Mouse (Mus musculus): ENCODE measurements at regions not wholly inside any gene's neighbourhood (a gene's known extent, or its start where the extent isn't known, plus 50 kb on each side); places are given as distances from the start of the nearest gene placed in this dataset.

DNA sequence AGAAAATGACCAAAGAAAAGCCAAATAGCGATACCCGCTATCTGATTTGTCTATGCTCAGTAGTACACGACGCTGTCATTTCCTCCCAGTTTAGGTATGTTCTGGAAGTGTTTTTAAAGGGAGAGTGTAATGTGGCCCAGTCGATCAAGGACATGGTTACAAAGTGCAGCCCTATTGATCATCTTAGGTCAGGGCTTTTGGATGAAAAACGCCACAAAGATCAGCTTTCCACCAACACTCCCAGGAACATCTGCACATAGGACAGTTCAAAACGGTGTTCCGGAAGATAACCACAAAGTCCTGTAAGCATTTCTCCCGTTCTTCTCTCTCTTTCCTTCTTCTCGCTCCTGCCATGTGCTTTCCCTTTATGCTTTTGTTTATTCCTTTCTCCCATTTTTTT lies 149.2 kb upstream of the Maf start:
- intact Hi-C loops (cut with DNase I), result no loop called here
- no peak for TF ChIP-seq CTCF (IDR thresholded peaks at IDR 0.05)
- DNase-seq (ENCODE audit: extremely low spot score in 1 of 2, low spot score in 2 of 2), result no peak

DNA sequence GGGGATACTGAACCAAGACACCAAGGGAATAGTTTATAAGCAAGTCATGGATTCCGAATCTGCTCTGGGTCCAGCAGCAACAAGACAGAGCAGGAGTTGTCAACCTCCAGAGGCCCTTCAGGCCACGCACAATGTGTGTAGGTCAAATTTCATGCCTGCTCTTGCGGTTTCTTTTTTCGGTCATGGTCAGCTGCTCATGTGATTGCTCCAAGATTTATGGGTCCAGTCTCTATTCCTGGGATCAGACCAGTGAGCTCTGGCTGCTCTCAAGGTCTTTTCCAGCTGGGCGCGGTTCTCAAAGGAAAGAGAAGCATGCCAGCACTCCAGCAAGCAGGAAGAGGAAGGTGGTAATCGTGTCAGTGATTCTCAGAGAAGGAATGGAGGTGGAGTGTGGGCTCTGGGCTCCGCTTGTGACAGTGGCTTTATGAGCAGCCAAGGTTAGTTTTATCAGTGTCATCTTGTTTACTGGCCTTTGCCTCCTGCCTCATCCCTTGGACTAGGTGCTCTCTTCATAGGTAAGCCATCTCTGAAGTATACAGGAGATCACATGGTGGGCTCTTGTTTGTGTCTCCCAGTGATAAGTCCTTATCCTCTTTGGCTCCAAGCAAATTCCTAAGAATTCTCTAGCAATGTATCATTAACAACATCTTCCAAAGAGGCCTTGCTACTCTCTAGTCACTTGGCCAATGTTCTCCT lies 148.5 kb upstream of the Maf start:
- Histone ChIP-seq H3K4me3 (no peak overlapping the region), H3K27ac (no peak overlapping the region)
- no peak for DNase-seq (ENCODE audit: extremely low spot score in 1 of 2, low spot score in 2 of 2)
- intact Hi-C loops (cut with DNase I), result no loop called here
- TF ChIP-seq CTCF (IDR thresholded peaks at IDR 0.05), result no peak

More for the DNA sequence above, 149.2 kb upstream of the Maf start:
- Histone ChIP-seq H3K27ac (no peak overlapping the region), H3K4me3 (no peak overlapping the region)

DNA sequence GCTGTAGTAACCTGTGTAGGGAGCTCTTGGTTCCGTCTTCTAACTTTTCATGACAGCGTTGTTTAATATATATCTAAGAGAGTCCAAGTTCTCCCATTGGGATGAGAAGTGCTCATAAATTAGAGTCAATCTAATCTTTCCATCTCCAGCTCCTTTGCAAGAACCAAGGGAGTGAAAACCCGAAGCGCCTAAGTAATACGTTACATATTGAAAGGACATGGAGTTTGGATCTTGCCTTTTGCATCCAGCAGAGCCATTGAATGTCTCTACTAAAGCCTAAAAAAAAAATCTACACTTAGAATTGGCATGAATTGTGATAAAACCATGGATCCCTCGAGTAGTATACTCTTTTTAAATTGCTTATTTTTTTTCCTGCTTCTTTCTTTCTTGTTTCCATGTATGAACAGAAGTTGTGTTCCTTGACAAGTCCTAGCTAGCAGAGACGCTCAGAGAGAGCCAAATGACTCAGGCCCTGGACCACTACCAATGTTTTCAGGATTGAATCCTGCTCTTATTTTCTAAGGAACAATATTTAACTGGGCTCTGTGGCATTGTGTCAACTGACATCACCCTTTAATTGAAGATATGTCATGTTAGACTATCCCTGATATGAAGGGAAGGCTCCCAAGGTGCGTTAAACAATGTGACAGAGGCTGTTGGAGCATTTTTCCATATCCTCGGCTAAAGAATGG lies 146.8 kb upstream of the Maf start:
- no peak for TF ChIP-seq CTCF (IDR thresholded peaks at IDR 0.05)
- intact Hi-C loops (cut with DNase I), result no loop called here
- Histone ChIP-seq H3K4me3 (no peak overlapping the region), H3K27ac (no peak overlapping the region)
- no peak for DNase-seq (ENCODE audit: extremely low spot score in 1 of 2, low spot score in 2 of 2)

DNA sequence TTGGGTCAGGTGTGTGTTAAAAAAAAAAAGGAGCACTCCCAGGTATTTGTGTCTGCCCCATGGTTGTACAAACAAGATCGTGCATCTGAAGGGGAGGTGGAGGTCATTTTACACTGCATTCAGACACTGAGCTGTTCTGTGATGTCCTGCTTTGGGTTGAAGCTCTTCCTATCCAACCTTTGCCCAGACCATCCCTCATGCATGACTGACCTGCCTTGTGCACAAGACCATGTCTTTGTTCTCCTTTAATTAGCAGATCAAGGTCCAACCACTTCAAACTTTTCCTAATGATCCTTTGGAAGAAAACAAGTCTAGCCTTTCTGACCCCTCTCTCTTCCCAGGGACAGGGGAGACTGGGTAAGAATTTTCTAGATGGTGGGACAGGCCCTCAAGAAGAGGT lies 143.0 kb upstream of the Maf start:
- no peak for DNase-seq (ENCODE audit: extremely low spot score in 1 of 2, low spot score in 2 of 2)
- Histone ChIP-seq H3K4me3 (no peak overlapping the region), H3K27ac (no peak overlapping the region)
- intact Hi-C loops (cut with DNase I), result no loop called here
- no peak for TF ChIP-seq CTCF (IDR thresholded peaks at IDR 0.05)

DNA sequence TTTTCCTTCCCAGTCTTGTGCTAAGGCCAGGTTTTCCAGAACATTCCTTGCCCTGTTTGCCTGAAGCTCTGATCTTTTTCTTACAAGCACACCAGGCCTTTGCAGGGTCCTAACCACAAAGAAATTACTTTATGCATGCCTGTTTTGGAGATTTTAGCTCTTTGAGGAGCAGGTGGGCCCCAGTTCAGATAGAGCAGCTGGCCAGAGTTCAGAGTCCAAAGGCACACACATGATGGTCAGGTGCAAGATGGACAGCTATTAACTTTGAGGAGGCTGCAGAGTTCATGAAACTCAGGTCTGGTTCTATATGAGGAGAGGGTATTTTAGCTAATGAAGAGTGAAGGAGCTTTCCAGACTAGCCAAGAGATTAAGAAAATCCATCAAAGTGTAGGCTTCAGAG lies 125.8 kb upstream of the Maf start:
- DNase-seq (ENCODE audit: extremely low spot score in 1 of 2, low spot score in 2 of 2), result no peak
- Histone ChIP-seq H3K27ac (no peak overlapping the region), H3K4me3 (no peak overlapping the region)
- no peak for TF ChIP-seq CTCF (IDR thresholded peaks at IDR 0.05)
- intact Hi-C loops (cut with DNase I), result no loop called here

DNA sequence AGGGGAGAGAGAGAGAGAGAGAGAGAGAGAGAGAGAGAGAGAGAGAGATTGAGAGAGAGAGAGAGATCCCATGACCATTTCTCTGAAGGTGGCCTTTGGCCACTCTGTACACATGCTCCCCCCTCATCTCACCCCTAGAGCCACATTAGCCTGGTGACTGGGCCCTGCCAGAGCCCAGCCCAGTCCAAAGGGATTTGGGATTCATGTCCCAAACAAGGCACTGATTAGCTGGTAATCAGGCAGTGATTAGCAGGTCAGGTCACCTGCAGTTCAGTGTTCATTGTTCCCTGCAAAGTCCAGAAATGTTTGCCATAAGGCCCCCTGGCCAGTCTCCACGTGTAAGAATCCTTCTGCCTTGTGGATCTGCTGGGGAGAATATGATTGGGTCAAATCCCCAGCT lies 124.1 kb upstream of the Maf start:
- intact Hi-C loops (cut with DNase I), result no loop called here
- no peak for DNase-seq (ENCODE audit: extremely low spot score in 1 of 2, low spot score in 2 of 2)
- Histone ChIP-seq H3K4me3 (no peak overlapping the region), H3K27ac (no peak overlapping the region)
- no peak for TF ChIP-seq CTCF (IDR thresholded peaks at IDR 0.05)

DNA sequence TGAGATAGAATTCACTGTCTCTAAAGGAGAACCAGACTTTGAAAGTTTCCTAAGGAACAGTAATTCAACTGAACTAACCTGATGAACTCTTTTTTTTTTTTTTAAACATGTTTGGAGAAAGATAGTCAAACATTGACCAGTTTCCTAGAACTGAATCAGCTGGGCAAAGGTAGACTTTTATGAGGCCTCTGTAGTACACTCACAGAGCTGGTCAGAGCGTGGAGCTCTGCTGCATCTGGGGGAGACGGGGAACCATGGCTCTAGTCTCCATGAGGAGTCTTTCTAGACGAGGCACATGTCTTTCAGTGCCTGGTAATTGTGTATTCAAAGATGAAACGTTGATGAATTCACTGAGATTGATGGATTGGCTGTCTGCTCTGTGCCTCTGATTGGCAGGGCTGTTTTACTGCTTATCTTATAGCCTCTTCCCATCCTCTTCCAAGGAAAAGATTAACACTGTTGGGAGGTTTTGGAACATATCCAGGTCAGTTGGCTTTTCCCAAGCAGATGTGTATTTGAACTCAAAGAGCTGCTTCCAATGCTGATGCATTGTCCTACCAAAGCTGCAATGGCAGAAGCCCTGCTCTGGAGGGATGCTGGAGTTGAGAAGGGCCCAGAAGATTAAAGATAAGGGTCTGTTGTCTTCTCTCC lies 122.5 kb upstream of the Maf start:
- intact Hi-C loops (cut with DNase I), result no loop called here
- no peak for TF ChIP-seq CTCF (IDR thresholded peaks at IDR 0.05)

DNA sequence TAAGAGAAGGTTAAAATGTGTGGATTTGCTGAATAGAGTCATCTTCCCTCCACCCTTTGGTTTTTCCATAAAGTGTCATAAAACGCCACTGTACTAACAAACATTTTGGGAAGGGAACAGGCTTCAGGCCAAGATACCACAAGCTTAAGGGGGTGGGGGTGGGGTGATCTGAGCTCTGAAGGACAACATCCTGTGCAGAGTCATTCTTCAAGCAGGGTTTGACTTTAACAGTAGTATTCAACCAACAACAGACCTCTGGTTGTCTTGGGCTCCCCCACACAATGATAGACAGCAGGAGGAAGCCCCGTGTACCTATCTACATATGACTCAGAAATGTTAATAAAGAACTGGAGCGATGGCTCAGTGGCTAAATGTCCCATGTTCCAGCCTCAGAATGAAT lies 118.9 kb upstream of the Maf start:
- intact Hi-C loops (cut with DNase I), result no loop called here
- DNase-seq (ENCODE audit: extremely low spot score in 1 of 2, low spot score in 2 of 2), result no peak
- no peak for TF ChIP-seq CTCF (IDR thresholded peaks at IDR 0.05)

More for the DNA sequence above, 122.5 kb upstream of the Maf start:
- no peak for DNase-seq (ENCODE audit: extremely low spot score in 1 of 2, low spot score in 2 of 2)
- Histone ChIP-seq H3K27ac (no peak overlapping the region), H3K4me3 (no peak overlapping the region)

DNA sequence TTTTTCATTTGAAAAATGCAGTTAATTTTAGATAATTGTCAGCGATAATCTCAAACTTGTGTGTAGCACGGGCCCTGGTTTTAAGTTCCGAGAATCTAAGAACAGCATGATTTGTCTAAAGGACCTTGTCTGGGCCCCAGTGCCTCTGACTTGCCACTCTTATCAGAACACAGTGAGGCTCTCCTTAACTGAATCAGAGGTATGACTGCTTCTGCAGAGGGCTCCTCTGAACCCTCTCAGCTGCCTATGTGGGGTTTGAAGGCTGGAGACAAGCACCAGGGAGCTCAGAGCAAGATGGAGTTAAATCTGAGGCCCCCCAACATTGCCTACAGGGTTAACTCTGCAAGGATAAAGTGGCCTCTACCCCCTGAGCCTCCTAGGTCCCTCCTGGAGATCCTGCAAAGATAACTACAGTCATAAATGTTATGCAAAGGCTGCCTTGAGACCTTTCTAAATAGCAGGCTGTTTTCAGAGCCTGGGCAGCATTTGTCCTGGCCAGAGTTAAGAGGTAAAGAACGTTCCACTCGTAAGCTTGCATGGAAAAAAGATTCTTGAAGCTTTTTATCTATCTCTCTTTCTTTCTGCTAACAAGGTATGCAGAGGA lies 118.4 kb upstream of the Maf start:
- no peak for TF ChIP-seq CTCF (IDR thresholded peaks at IDR 0.05)
- intact Hi-C loops (cut with DNase I), result no loop called here
- Histone ChIP-seq H3K27ac (no peak overlapping the region), H3K4me3 (no peak overlapping the region)
- DNase-seq (ENCODE audit: extremely low spot score in 1 of 2, low spot score in 2 of 2), result no peak

More for the DNA sequence above, 118.9 kb upstream of the Maf start:
- H3K27ac ChIP-seq, result no peak overlapping the region
- no peak overlapping the region for H3K4me3 ChIP-seq

DNA sequence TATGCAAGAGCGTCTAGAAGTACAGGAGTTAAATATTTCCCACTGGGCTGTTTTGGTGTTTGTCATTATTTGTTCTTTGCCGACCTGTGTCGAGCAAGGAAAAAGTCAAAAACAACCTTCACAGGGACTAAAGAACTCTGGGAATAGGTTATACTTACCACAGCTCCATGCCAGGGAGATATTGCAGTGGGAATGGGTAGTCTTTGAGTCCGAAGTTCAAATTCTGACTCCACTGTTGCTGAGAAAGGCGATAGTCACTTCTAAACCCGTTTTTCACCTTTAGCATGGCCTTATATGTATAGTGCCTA lies 116.8 kb upstream of the Maf start:
- no peak for DNase-seq (ENCODE audit: extremely low spot score in 1 of 2, low spot score in 2 of 2)
- intact Hi-C loops (cut with DNase I), result no loop called here
- TF ChIP-seq CTCF (IDR thresholded peaks at IDR 0.05), result no peak
- no peak overlapping the region for H3K27ac ChIP-seq
- no peak overlapping the region for H3K4me3 ChIP-seq

DNA sequence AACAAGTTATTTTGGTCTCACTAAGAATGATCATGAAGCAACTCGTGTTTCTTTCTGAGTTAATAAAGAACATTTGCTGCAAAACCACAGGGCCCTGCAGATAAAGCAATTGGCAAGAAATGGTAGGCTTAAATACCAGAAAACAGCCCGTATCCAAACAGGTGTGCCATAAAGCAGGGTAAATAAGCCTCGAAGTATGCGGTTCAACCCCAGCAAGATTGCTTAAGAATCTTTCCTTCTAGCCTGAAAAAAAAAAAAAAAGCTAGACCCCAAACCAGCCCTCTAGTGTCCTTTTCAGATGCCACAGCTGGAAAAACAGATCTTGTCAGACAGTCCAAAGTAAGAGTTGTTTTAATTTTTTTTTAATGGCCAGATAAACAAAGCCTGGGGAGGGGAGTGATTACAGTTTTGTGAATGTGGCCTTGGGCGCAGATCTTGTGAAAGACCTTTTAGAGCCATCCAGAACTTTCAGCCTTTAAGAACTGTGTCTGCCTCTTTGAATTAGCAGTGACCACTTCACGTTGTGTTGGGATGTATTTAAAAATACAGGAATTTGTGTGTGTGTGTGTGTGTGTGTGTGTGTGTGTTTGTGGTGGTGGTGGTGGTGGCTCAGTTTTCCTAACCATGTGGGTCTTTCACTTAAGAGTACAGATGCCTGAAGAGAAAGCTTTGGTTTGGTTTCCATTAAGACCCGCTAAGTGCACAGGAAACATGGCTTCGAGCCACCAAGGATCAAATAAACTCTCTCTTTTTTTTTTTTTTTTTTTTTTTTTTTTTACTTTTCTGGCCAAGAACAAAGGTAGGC lies 116.3 kb upstream of the Maf start:
- Histone ChIP-seq H3K4me3 (no peak overlapping the region), H3K27ac (no peak overlapping the region)
- intact Hi-C loops (cut with DNase I), result no loop called here
- no peak; the same call in 1 of the 2 replicates for TF ChIP-seq CTCF (IDR thresholded peaks at IDR 0.05)
- DNase-seq (ENCODE audit: extremely low spot score in 1 of 2, low spot score in 2 of 2), result no peak

DNA sequence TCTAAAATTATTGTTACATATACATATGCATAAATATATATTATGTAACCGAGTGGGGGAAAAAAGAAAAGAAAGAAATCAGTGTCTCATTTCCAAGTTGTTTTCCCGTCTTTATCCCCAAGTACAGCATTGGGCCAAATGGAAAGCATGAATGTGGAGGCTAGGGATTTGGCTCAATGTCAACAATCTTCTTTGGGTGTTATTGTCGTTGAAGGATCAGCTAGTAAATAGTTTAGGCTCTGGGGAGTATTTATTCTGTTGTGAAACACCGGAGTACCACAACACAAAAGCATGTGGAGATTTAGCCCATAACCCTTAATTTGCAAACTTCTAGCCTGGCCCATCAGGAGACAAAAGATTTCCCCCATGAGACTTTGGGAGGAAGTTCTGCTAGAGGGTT lies 105.8 kb upstream of the Maf start:
- intact Hi-C loops (cut with DNase I), result no loop called here
- no peak for TF ChIP-seq CTCF (IDR thresholded peaks at IDR 0.05)
- Histone ChIP-seq H3K4me3 (no peak overlapping the region), H3K27ac (no peak overlapping the region)
- DNase-seq (ENCODE audit: extremely low spot score in 1 of 2, low spot score in 2 of 2), result no peak

Data from left cerebral cortex, adult 2 months (tissue).